Mouse (Mus musculus) stomach, embryonic 16.5 days (tissue): Measurements from ENCODE around the gene Tbx4. TPM values are rescaled to one million over a fixed set of nuclear protein-coding genes. Genes with fewer than 3 reads are reported as not detected.

ENCODE experiments used
- ATAC-seq: fragments of 200-750 bp; cut with Nextera tagmentation; 2 replicates; pipeline ENCODE4 v1.8.0; 2017; ENCODE audit warnings: moderate number of reproducible peaks, moderate TSS enrichment; ENCODE audit not compliant: insufficient read depth, low FRiP score
- H3K27ac ChIP-seq: fragments of 300-500 bp; sonication (generic); 2 replicates; pipeline ENCODE4 v1.5.1; 2014; ENCODE audit warnings: low read length
- H3K27me3 ChIP-seq: fragments of 300-500 bp; sonication (generic); 2 replicates; pipeline ENCODE4 v1.6.1; 2014; ENCODE audit warnings: low read length, control low read depth, mixed read lengths; ENCODE audit not compliant: control insufficient read depth, insufficient read depth
- H3K36me3 ChIP-seq: fragments of 300-500 bp; sonication (generic); 2 replicates; pipeline ENCODE4 v1.6.1; 2014; ENCODE audit warnings: low read length; ENCODE audit not compliant: control insufficient read depth, insufficient read depth
- H3K4me1 ChIP-seq: fragments of 300-500 bp; sonication (generic); 2 replicates; pipeline ENCODE4 v1.6.1; 2014; ENCODE audit warnings: low read length, control low read depth, mixed read lengths; ENCODE audit not compliant: control insufficient read depth, insufficient read depth
- H3K4me2 ChIP-seq: fragments of 300-500 bp; sonication (generic); 2 replicates; pipeline ENCODE4 v1.6.1; 2014; ENCODE audit warnings: low read depth, low read length, mixed read lengths
- H3K4me3 ChIP-seq: fragments of 300-500 bp; sonication (generic); replicated peaks from 2 replicates; pipeline ENCODE4 v1.5.1; 2014; ENCODE audit warnings: mild to moderate bottlenecking, low read length
- H3K9ac ChIP-seq: fragments of 300-500 bp; sonication (generic); 2 replicates; pipeline ENCODE4 v1.6.1; 2014; ENCODE audit warnings: low read length
- H3K9me3 ChIP-seq: fragments of 300-500 bp; sonication (generic); replicated peaks from 2 replicates; pipeline ENCODE4 v1.6.1; 2016; ENCODE audit warnings: low read length, control low read depth; ENCODE audit not compliant: control insufficient read depth
- WGBS: fragments of 180-500 bp; shearing (Covaris S2); extraction: QIAGEN DNeasy Blood & Tissue Kit; methylation state at CpG from one replicate; pipeline ENCODE4 v1.1.7; 2014; 5-methylcytosine and 5-hydroxymethylcytosine counted together
- polyA plus RNA-seq: library from polyadenylated mRNA; unstranded; fragments of >200 nt; fragmentation: Nextera tagmentation; extraction: Ambion mirVana; gene quantifications from 2 replicates; pipeline ENCODE4 v1.2.1, GENCODE M21; 2015

The Tbx4 gene
- polyA plus RNA-seq, 1 experiment from 2014 or later: 0.17 TPM

GRCm38 (mm10) chr11:85849037-85849436 is 37.2 kb upstream of the Tbx4 start:
- H3K4me3 ChIP-seq: peak overlapping the region; percentile 35
- H3K9me3 ChIP-seq: no peaks in the 10 kb centered on the region
- peaks cover 8% of the 10 kb centered on the region; the same call in 1 of the 2 replicates for H3K4me1 ChIP-seq
- H3K36me3 ChIP-seq: no peaks in the 10 kb centered on the region
- 0 out of 2 replicates have a peak, but pooled peaks cover 4% of the 10 kb centered on the region for H3K27me3 ChIP-seq
- peak; percentile 54; the same call in 1 of the 2 replicates for ATAC-seq
- no peak overlapping the region for H3K27ac ChIP-seq
- peak overlapping the region; percentile 49; the same call in 1 of the 2 replicates for H3K9ac ChIP-seq
- 4% methylated on average over 21 of the region's 21 CpGs for WGBS
- peak overlapping the region; percentile 58 for H3K4me2 ChIP-seq

- H3K4me3 ChIP-seq: peak within 1 kb of the TSS; percentile 35
- no peaks in the 10 kb centered on the region for H3K36me3 ChIP-seq
- H3K4me2 ChIP-seq: peak within 1 kb of the TSS; percentile 58
- no peak within 1 kb of the TSS for H3K27ac ChIP-seq
- H3K4me1 ChIP-seq: peaks cover 5% of the 10 kb centered on the region; the same call in 1 of the 2 replicates
- H3K9me3 ChIP-seq: no peaks in the 10 kb centered on the region
- no peak for ATAC-seq
- 89% methylated on average over 6 of the region's 6 CpGs for WGBS
- H3K27me3 ChIP-seq: 0 out of 2 replicates have a peak, but pooled peaks cover 4% of the 10 kb centered on the region
- H3K9ac ChIP-seq: peak within 1 kb of the TSS; percentile 49; the same call in 1 of the 2 replicates
These were observed 36.0 kb upstream of the Tbx4 start, which contains the start of gene Gm11444 for GRCm38 (mm10) chr11:85850233-85850632. Gene Gm11444, minus strand, starts transcription at chr11:85850333.

DNA sequence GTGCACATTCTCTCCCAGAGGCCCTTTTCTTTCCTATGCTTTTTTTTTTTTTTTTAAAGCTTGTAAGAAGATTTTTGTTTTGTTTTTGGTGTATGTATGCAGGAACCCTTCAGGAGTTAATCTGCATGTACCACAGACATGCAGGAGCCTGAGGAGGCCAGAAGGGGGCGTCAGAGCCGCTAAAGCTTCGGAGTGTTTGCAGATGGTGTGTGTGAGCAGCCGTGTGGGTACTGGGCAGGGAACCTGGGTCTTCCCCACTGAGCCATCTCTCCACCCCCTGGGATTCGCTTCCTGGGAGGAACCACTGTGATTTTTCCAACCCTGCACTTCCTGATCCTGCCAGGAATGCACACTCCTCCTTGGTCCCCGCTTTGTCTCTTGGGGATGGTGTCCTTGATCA is 35.5 kb upstream of the Tbx4 start:
- Histone ChIP-seq H3K9ac (no peak overlapping the region), H3K36me3 (no peaks in the 10 kb centered on the region), H3K27me3 (0 out of 2 replicates have a peak, but pooled peaks cover 4% of the 10 kb centered on the region), H3K4me1 (peaks cover 5% of the 10 kb centered on the region; the same call in 1 of the 2 replicates), H3K4me2 (no peak overlapping the region), H3K4me3 (no peak overlapping the region), H3K9me3 (no peaks in the 10 kb centered on the region), H3K27ac (no peak overlapping the region)
- ATAC-seq: no peak
- 40% methylated on average over 6 of the region's 6 CpGs for WGBS

GRCm38 (mm10) chr11:85857997-85858698 is 28.1 kb upstream of the Tbx4 start:
- Histone ChIP-seq H3K4me1 (no peaks in the 10 kb centered on the region), H3K27ac (no peak overlapping the region), H3K27me3 (no peaks in the 10 kb centered on the region), H3K36me3 (no peaks in the 10 kb centered on the region), H3K4me3 (no peak overlapping the region), H3K9ac (no peak overlapping the region), H3K9me3 (no peaks in the 10 kb centered on the region), H3K4me2 (no peak overlapping the region)
- 36% methylated on average over 6 of the region's 6 CpGs for WGBS
- no peak for ATAC-seq

GRCm38 (mm10) chr11:85864363-85864762 is 21.9 kb upstream of the Tbx4 start:
- Histone ChIP-seq H3K36me3 (no peaks in the 10 kb centered on the region), H3K4me2 (no peak overlapping the region), H3K9ac (no peak overlapping the region), H3K4me1 (no peaks in the 10 kb centered on the region), H3K27ac (no peak overlapping the region), H3K9me3 (no peaks in the 10 kb centered on the region), H3K27me3 (no peaks in the 10 kb centered on the region), H3K4me3 (no peak overlapping the region)
- ATAC-seq: no peak
- 38% methylated on average over 7 of the region's 7 CpGs for WGBS

DNA sequence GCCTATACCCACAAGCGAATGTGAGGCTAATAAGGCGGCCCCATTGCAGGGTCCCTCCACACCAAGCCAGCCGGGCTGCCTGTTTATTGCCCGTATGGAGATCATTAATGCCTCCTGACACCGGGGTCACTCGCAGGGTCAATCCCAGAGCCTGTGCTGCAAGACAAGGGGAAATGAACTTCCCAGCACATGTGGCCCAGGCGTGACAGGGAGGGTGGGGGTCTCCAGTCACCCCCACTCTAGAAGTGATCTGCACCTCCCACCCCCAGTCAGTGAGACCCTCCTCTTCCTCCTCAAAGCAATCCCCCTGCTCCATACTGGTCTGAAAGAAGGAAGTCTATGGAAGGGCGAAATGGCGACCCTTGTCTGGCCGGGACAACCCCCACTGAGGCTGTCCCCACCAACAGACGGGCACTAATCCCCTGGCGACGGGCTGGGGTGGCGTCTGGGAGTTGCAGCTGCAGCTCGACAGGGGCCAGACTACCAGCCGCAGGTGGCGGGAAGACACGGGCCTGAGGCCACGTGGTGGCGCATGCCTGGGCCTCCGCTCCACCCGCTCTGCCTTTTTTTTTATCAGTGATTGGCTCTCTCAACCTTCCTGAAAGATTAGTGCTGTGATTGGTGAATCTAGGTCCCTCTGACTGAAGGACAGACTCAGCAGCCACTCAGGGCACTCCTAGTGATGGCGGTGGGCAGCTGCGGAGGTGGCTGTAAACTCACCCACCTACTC is 10.0 kb upstream of the Tbx4 start:
- Histone ChIP-seq H3K9ac (no peak overlapping the region), H3K27me3 (0 out of 2 replicates have a peak, but pooled peaks cover 4% of the 10 kb centered on the region), H3K4me2 (no peak overlapping the region), H3K36me3 (no peaks in the 10 kb centered on the region), H3K4me3 (no peak overlapping the region), H3K27ac (no peak overlapping the region), H3K9me3 (no peaks in the 10 kb centered on the region), H3K4me1 (no peaks in the 10 kb centered on the region)
- 65% methylated on average over 24 of the region's 24 CpGs for WGBS
- no peak for ATAC-seq

DNA sequence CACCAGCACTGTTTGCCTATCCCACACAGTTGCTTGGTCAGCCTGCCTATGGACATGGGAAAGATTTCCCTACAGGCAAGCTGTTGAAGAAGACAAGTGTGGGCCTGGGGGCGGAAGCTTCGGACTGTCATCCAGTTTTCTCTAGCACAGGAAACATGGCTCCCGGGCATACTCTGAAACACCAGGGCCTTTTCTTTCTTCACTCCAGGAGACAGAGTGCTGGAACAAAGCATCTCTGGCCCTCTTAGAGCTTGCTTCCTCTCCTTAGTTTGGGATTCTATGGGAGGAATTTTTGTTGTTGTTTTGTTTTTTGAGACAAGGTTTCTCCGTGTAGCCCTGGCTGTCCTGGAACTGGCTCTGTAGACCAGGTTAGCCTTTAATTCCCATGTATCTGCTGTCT is 1.7 kb upstream of the Tbx4 start:
- no peak overlapping the region for H3K9ac ChIP-seq
- ATAC-seq: no peak
- H3K4me2 ChIP-seq: no peak overlapping the region
- 0 out of 2 replicates have a peak, but pooled peaks cover 3% of the 10 kb centered on the region for H3K4me1 ChIP-seq
- no peak overlapping the region for H3K27ac ChIP-seq
- 74% methylated on average over 4 of the region's 4 CpGs for WGBS
- no peaks in the 10 kb centered on the region for H3K36me3 ChIP-seq
- no peaks in the 10 kb centered on the region for H3K9me3 ChIP-seq
- peaks cover 53% of the 10 kb centered on the region for H3K27me3 ChIP-seq
- no peak overlapping the region for H3K4me3 ChIP-seq

DNA sequence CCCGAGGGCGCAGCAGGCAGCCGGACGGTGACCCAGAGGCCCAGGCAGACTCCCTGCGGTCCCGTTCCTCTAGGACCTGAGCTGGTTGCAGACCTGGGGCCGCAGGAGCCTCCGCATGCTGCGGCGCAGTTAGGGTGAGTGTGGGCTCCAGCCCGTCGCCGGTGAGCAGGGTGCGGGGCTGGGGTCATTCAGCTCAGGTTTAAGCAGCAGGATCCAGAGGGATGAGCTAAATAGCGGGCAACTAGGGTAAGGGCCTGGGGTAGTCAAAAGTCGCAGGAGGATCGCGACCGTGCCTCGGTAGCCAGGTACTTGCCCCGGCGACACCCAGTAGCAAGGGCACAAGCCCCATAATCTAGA is 185 bp downstream of the Tbx4 start:
- WGBS: 9% methylated on average over 22 of the region's 22 CpGs
- H3K27ac ChIP-seq: no peak overlapping the region
- 0 out of 2 replicates have a peak, but pooled peaks cover 3% of the 10 kb centered on the region for H3K4me1 ChIP-seq
- no peak for ATAC-seq
- no peaks in the 10 kb centered on the region for H3K9me3 ChIP-seq
- H3K36me3 ChIP-seq: no peaks in the 10 kb centered on the region
- H3K9ac ChIP-seq: no peak overlapping the region
- H3K4me2 ChIP-seq: no peak overlapping the region
- peaks cover 71% of the 10 kb centered on the region for H3K27me3 ChIP-seq
- no peak overlapping the region for H3K4me3 ChIP-seq

DNA sequence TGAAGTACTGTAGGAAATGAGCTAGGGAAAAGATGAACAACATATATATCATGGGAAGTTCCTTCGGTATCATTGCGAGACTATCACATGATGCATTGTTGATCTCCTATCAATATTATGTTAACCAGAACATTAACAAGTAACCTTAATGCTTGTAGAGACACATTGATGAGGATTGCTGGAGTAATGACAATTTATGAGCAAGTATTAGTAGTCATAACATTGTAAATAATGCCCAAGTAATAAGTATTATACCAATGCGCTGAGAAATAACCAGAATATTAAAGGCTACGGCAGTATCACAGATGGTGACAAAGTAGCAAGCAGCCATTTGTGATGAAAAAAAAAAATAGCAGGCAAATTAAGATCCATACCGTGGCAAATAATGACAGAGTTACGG is 1.1 kb downstream of the Tbx4 start:
- Histone ChIP-seq H3K9ac (no peak overlapping the region), H3K4me2 (no peak overlapping the region), H3K4me1 (0 out of 2 replicates have a peak, but pooled peaks cover 3% of the 10 kb centered on the region), H3K27me3 (peaks cover 76% of the 10 kb centered on the region), H3K9me3 (no peaks in the 10 kb centered on the region), H3K4me3 (no peak overlapping the region), H3K27ac (no peak overlapping the region), H3K36me3 (no peaks in the 10 kb centered on the region)
- 24% methylated on average over 6 of the region's 6 CpGs for WGBS
- no peak for ATAC-seq
